Mouse (Mus musculus): ENCODE data around the gene Cfap54. TPM values are rescaled to one million over a fixed set of nuclear protein-coding genes. Genes with fewer than 3 reads are reported as not detected.

Gene Cfap54
- polyA plus RNA-seq, 3 experiments from 2014 or later, result 0.70 to 2.5 (median 0.93) TPM

GRCm38 (mm10) chr10:93097439-93097838, 16.0 kb upstream of the Cfap54 start:
- ATAC-seq, result no peak

- ATAC-seq, result no peak
These were observed 14.4 kb upstream of the Cfap54 start for GRCm38 (mm10) chr10:93095827-93096226.

- no peak for ATAC-seq
These were observed 13.7 kb upstream of the Cfap54 start for GRCm38 (mm10) chr10:93094957-93095580.

GRCm38 (mm10) chr10:93091928-93092327, 10.5 kb upstream of the Cfap54 start:
- ATAC-seq, result no peak

GRCm38 (mm10) chr10:93090241-93090640, 8.8 kb upstream of the Cfap54 start:
- no peak for ATAC-seq

- ATAC-seq, result no peak
These were observed 7.1 kb upstream of the Cfap54 start for GRCm38 (mm10) chr10:93088396-93089048.

GRCm38 (mm10) chr10:93087504-93087903, 6.1 kb upstream of the Cfap54 start:
- no peak for ATAC-seq

- ATAC-seq, result no peak
These were observed 2.5 kb upstream of the Cfap54 start for GRCm38 (mm10) chr10:93083963-93084340.

- ATAC-seq, result peak; percentile 33
These were observed 2.0 kb upstream of the Cfap54 start for GRCm38 (mm10) chr10:93083198-93083962.

GRCm38 (mm10) chr10:93079486-93079885, 1.9 kb downstream of the Cfap54 start:
- ATAC-seq, result no peak

- ATAC-seq, result no peak
These were observed 3.4 kb downstream of the Cfap54 start for GRCm38 (mm10) chr10:93077935-93078479.

- no peak for ATAC-seq
These were observed 5.0 kb downstream of the Cfap54 start for GRCm38 (mm10) chr10:93076376-93076775.

- no peak for ATAC-seq
These were observed 5.6 kb downstream of the Cfap54 start for GRCm38 (mm10) chr10:93075856-93076255.

- ATAC-seq, result no peak
These were observed 8.6 kb downstream of the Cfap54 start for GRCm38 (mm10) chr10:93072769-93073168.

- ATAC-seq, result no peak
These were observed 9.7 kb downstream of the Cfap54 start for GRCm38 (mm10) chr10:93071753-93072152.

GRCm38 (mm10) chr10:93070121-93070898, 11.1 kb downstream of the Cfap54 start:
- ATAC-seq, result peak; percentile 88

GRCm38 (mm10) chr10:93069721-93070120, 11.7 kb downstream of the Cfap54 start:
- no peak for ATAC-seq

GRCm38 (mm10) chr10:93069041-93069679, 12.3 kb downstream of the Cfap54 start:
- ATAC-seq, result peak; percentile 70

- ATAC-seq, result no peak
These were observed 16.4 kb downstream of the Cfap54 start for GRCm38 (mm10) chr10:93064973-93065372.

GRCm38 (mm10) chr10:93063576-93063975, 17.8 kb downstream of the Cfap54 start:
- ATAC-seq, result no peak

GRCm38 (mm10) chr10:93062395-93062794, 19.0 kb downstream of the Cfap54 start:
- ATAC-seq, result no peak

- ATAC-seq, result no peak
These were observed 27.6 kb downstream of the Cfap54 start for GRCm38 (mm10) chr10:93053867-93054266.

All from inflammation-experienced regulatory T-cells, adult 6 months (primary cell).